Mouse (Mus musculus) C2C12 (cell line): ENCODE measurements at regions not wholly inside any gene's neighbourhood (a gene's known extent, or its start where the extent isn't known, plus 50 kb on each side); places are given as distances from the start of the nearest gene placed in this dataset.

Experiments used
- H3K27me3 ChIP-seq: one replicate; pipeline ENCODE4 v1.6.1; 2011; ENCODE audit not compliant: control insufficient read depth, insufficient read depth, insufficient read length
- H3K36me3 ChIP-seq: one replicate; pipeline ENCODE4 v1.6.1; 2011; ENCODE audit not compliant: control insufficient read depth, insufficient read depth
- H3K4me3 ChIP-seq: one replicate; pipeline ENCODE4 v1.5.1; 2011; ENCODE audit warnings: mild to moderate bottlenecking, control low read depth; ENCODE audit not compliant: poor library complexity, insufficient read depth, severe bottlenecking
- H3K79me2 ChIP-seq: one replicate; pipeline ENCODE4 v1.6.1; 2011; ENCODE audit not compliant: control insufficient read depth, insufficient read depth
- H3K79me3 ChIP-seq: one replicate; pipeline ENCODE4 v1.6.1; 2011; ENCODE audit warnings: low read depth, control low read depth
- H3ac ChIP-seq: one replicate; pipeline ENCODE3; 2011; ENCODE audit warnings: low read depth; ENCODE audit not compliant: control insufficient read depth, insufficient read length
- CEBPB ChIP-seq: IDR thresholded peaks from one replicate; pipeline ENCODE4 v1.6.1; 2011; ENCODE audit warnings: low read depth, mild to moderate bottlenecking, control low read depth, moderate library complexity
- CTCF ChIP-seq: IDR thresholded peaks from one replicate; pipeline ENCODE4 v1.5.1; 2011; ENCODE audit not compliant: control insufficient read depth, insufficient read depth, insufficient read length
- FOSL1 ChIP-seq: IDR thresholded peaks from one replicate; pipeline ENCODE4 v1.8.0; 2011; ENCODE audit warnings: mild to moderate bottlenecking, low read length; ENCODE audit not compliant: poor library complexity, insufficient read depth, severe bottlenecking
- MAX ChIP-seq: IDR thresholded peaks from one replicate; pipeline ENCODE4 v1.6.1; 2011; ENCODE audit warnings: mild to moderate bottlenecking, control low read depth
- MYOD1 ChIP-seq: IDR thresholded peaks from one replicate; pipeline ENCODE4 v1.6.1; 2011; ENCODE audit warnings: low read depth; ENCODE audit not compliant: control insufficient read depth, insufficient read length
- MYOG ChIP-seq: IDR thresholded peaks from one replicate; pipeline ENCODE4 v1.6.1; 2011; ENCODE audit not compliant: control insufficient read depth, insufficient read length; ENCODE audit errors: extremely low read depth
- USF1 ChIP-seq: IDR thresholded peaks from one replicate; pipeline ENCODE4 v1.6.1; 2011; ENCODE audit warnings: low read depth, mild to moderate bottlenecking, control low read depth, moderate library complexity

DNA sequence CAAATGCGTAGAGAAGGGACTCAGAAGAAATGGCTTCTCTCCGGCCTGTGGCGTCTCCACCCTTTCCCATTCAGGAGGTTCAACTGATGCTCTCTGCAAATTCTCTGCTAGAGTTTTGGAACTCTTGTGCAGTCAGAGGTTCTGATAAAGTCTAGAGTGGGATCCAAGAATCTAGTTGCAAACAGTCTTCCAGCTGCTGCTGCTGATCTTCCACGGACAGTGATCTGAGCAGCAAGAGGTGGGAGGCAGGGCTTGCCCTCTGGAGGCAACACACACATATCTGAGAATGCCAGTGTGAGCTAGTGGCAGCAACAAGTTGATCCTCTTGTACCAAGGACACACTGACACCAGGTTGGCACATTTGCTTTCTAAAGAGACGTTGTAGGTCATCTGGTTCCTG, 93.4 kb upstream of the Gas1 start:
- Histone ChIP-seq H3K36me3 (no peaks in the 10 kb centered on the region), H3K79me2 (no peaks in the 10 kb centered on the region)
- TF ChIP-seq USF1 (no peak), MYOD1 (no peak), CTCF (no peak), CEBPB (no peak), MAX (no peak), MYOG (no peak), FOSL1 (no peak)

DNA sequence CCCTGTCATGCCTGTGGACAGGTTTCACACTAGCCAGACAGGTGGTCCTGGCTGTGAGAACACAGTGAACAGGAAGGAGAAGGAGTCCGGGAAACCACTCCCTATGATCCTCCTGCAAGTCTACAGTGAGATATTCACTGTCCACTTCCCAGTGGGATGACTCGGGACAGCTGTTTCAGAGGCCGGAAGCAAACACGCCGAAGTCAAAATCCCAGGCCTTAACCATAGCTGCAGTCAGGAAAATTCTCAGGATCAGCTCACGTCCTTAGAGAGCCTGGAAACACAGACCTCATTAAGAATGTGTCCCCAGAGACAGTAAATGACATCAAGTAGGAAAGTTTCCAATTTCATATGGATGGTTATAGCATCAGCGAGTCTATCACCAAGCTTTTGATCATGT, 96.2 kb upstream of the Gas1 start:
- Histone ChIP-seq H3ac (no peak overlapping the region), H3K27me3 (no peaks in the 10 kb centered on the region)

More for the DNA sequence above, 93.4 kb upstream of the Gas1 start:
- Histone ChIP-seq H3K4me3 (no peak overlapping the region), H3K79me3 (no peaks in the 10 kb centered on the region), H3K27me3 (no peaks in the 10 kb centered on the region), H3ac (no peak overlapping the region)

DNA sequence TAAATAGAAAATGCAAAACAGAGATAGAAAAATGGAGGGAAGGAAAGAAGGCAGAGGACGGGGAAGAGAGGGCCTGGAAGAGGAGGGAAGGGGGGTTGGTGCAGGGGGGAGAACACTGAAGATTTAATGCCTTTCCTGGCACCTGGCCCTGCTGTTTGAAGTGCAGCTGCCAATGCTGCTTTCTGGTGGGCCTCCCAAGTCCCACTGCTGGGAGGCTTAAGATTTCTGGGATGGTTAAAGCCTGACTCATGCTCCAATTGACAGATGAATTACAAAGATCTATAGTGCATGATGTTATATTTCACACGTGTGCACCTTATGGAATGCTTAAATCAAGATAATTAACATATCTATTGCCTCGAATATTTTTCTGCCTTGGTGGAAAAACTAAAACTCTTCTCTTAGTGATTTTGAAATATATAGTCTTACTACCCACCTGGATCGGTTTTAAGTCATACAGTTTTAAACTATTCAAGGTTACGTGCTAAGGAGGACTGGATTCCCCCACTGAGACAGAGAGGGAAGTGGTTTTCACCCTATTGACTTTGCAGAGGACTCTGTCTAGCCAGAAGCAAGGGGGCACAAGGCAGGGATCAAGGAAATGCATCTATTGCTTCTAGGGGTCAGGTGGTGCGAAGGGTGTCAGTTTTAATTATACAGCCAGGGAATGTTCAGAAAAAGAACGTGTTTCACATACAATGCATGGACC, 105.5 kb upstream of the Gas1 start:
- Histone ChIP-seq H3K4me3 (no peak overlapping the region), H3ac (no peak overlapping the region), H3K27me3 (no peaks in the 10 kb centered on the region), H3K36me3 (no peaks in the 10 kb centered on the region), H3K79me2 (no peaks in the 10 kb centered on the region), H3K79me3 (no peaks in the 10 kb centered on the region)
- no peak for TF ChIP-seq MYOG
- no peak for TF ChIP-seq FOSL1
- peak; percentile 50 for TF ChIP-seq MYOD1

More for the DNA sequence above, 96.2 kb upstream of the Gas1 start:
- TF ChIP-seq CEBPB (no peak), MYOD1 (peak; percentile 19)
- H3K36me3 ChIP-seq = no peaks in the 10 kb centered on the region
- H3K79me2 ChIP-seq = no peaks in the 10 kb centered on the region
- no peaks in the 10 kb centered on the region for H3K79me3 ChIP-seq
- H3K4me3 ChIP-seq = no peak overlapping the region

DNA sequence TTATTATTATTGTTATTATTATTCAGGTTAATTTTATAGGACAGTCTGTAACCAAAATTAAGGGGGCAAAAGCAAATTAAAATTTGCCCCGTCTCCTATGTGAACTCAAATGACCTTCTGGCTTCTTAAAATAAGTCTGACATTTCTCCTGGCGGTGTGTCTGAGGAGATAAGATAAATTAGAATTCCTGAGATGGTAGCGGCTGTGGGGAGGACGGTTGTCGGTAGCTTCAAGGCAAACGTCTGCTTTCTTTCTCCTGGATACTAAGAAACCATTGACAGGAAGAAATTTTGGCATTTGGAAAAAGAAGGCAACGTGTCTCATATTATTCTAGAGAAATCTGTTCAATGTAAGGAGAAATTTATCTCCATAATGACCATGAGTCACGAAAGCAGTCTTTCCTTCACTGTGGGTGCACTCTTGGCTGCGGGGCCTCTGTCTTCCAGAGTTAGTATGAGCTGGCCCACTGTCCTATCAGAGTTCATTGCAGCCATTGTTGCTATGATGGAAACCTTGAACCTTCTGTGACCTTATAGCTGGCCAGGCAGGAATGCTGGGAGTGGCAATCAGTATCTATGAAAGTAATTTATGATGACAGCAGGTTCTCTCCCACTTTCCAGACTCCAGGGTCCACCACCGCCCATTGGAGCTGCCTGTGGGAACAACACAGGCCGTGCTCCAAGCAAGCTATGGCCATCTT, 109.5 kb upstream of the Gas1 start:
- Histone ChIP-seq H3K27me3 (no peaks in the 10 kb centered on the region), H3K36me3 (no peaks in the 10 kb centered on the region), H3K4me3 (no peak overlapping the region), H3K79me3 (no peaks in the 10 kb centered on the region), H3K79me2 (no peaks in the 10 kb centered on the region), H3ac (no peak overlapping the region)
- no peak for TF ChIP-seq MYOG
- TF ChIP-seq MAX = no peak
- no peak for TF ChIP-seq CTCF
- no peak for TF ChIP-seq USF1
- TF ChIP-seq FOSL1 = no peak
- TF ChIP-seq MYOD1 = no peak
- no peak for TF ChIP-seq CEBPB

DNA sequence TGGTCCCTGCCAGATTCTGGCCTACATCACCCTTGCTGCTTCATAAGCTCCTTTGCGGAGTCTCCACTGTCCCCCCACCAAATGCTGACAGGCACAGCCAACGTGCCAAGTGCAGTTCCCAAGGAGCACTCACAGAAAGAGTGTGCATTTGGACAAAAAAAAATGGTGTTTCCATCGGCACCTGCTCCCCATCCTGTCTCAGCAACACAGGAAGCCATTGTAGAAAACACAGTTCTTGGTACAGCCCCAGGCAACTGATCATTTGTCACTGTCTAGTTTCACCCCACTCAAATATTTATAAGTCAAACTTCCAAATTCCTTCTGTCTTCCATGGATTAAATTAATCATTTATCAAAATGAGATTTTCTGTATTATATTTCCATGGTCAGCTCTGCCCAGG, 112.5 kb upstream of the Gas1 start:
- no peaks in the 10 kb centered on the region for H3K79me2 ChIP-seq
- H3K79me3 ChIP-seq = no peaks in the 10 kb centered on the region
- no peak overlapping the region for H3K4me3 ChIP-seq
- TF ChIP-seq USF1 (no peak), CEBPB (no peak), MYOD1 (no peak), MAX (no peak), CTCF (no peak), MYOG (no peak), FOSL1 (no peak)
- no peak overlapping the region for H3ac ChIP-seq
- H3K27me3 ChIP-seq = no peaks in the 10 kb centered on the region
- no peaks in the 10 kb centered on the region for H3K36me3 ChIP-seq

DNA sequence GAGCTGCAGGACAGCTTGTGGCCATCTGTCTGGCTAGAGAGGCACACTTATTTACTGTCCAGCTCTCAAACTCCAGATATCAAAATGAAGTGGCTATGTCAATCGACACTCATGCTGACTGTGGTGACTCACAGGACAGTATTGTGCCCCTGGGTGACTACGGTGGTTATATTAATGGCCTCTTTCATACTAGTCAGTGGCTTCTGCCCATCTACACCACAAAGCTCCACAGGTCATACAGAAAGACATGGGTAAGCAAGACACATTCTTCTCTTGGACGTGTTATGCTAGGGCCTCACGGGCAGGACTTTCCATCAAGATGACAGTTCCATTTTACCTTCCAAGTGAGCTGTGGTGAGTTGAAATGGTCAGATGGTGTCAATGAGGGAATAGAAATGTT, 113.7 kb upstream of the Gas1 start:
- Histone ChIP-seq H3K36me3 (no peaks in the 10 kb centered on the region), H3K79me2 (no peaks in the 10 kb centered on the region), H3K27me3 (no peaks in the 10 kb centered on the region), H3ac (no peak overlapping the region), H3K4me3 (no peak overlapping the region), H3K79me3 (no peaks in the 10 kb centered on the region)
- TF ChIP-seq CTCF = no peak
- TF ChIP-seq MYOD1 = no peak
- no peak for TF ChIP-seq CEBPB
- TF ChIP-seq MAX = no peak
- no peak for TF ChIP-seq MYOG
- TF ChIP-seq USF1 = no peak
- TF ChIP-seq FOSL1 = no peak
